Mouse (Mus musculus): ENCODE results near the gene Tbl1x.

Gene Tbl1x

GRCm38 (mm10) chrX:77544550-77544949 lies 33.7 kb downstream of the Tbl1x start:
- peak; percentile 6 to 20 for DNase-seq

GRCm38 (mm10) chrX:77545362-77546078 lies 34.7 kb downstream of the Tbl1x start:
- DNase-seq: no peak

GRCm38 (mm10) chrX:77546448-77546847 lies 35.6 kb downstream of the Tbl1x start:
- DNase-seq: peak in 1 of 2 experiments; percentile 33

GRCm38 (mm10) chrX:77548951-77549350 lies 38.1 kb downstream of the Tbl1x start:
- peak; percentile 25 to 39 for DNase-seq

GRCm38 (mm10) chrX:77550388-77550787 lies 39.6 kb downstream of the Tbl1x start:
- no peak for DNase-seq

GRCm38 (mm10) chrX:77551306-77551705 lies 40.5 kb downstream of the Tbl1x start:
- no peak for DNase-seq

- DNase-seq: no peak
Measured at GRCm38 (mm10) chrX:77552088-77552487, 41.3 kb downstream of the Tbl1x start.

GRCm38 (mm10) chrX:77555985-77556384 lies 45.2 kb downstream of the Tbl1x start:
- no peak for DNase-seq

- peak; percentile 80 to 83 for DNase-seq
Measured at GRCm38 (mm10) chrX:77559199-77559881, 48.5 kb downstream of the Tbl1x start.

GRCm38 (mm10) chrX:77563616-77564015 lies 52.8 kb downstream of the Tbl1x start:
- no peak for DNase-seq

- no peak for DNase-seq
Measured at GRCm38 (mm10) chrX:77566739-77567138, 55.9 kb downstream of the Tbl1x start.

GRCm38 (mm10) chrX:77568013-77568412 lies 57.2 kb downstream of the Tbl1x start:
- no peak for DNase-seq

GRCm38 (mm10) chrX:77573743-77574142 lies 62.9 kb downstream of the Tbl1x start:
- DNase-seq: no peak

GRCm38 (mm10) chrX:77577108-77577507 lies 66.3 kb downstream of the Tbl1x start:
- DNase-seq: no peak

- DNase-seq: no peak
Measured at GRCm38 (mm10) chrX:77578172-77578571, 67.4 kb downstream of the Tbl1x start.

- peak in 1 of 2 experiments; percentile 42 for DNase-seq
Measured at GRCm38 (mm10) chrX:77579964-77580363, 69.2 kb downstream of the Tbl1x start.

GRCm38 (mm10) chrX:77585974-77586373 lies 75.2 kb downstream of the Tbl1x start:
- DNase-seq: no peak

- DNase-seq: no peak
Measured at GRCm38 (mm10) chrX:77594670-77595224, 83.9 kb downstream of the Tbl1x start.

GRCm38 (mm10) chrX:77597674-77598073 lies 86.9 kb downstream of the Tbl1x start:
- peak in 1 of 2 experiments; percentile 13 for DNase-seq

- DNase-seq: no peak
Measured at GRCm38 (mm10) chrX:77598736-77599135, 87.9 kb downstream of the Tbl1x start.

GRCm38 (mm10) chrX:77603496-77604258 lies 92.9 kb downstream of the Tbl1x start:
- DNase-seq: no peak

GRCm38 (mm10) chrX:77607488-77607887 lies 96.7 kb downstream of the Tbl1x start:
- no peak for DNase-seq

All from kidney, postnatal 36 days (tissue).